Mouse (Mus musculus): ENCODE measurements at regions not wholly inside any gene's neighbourhood (a gene's known extent, or its start where the extent isn't known, plus 50 kb on each side); places are given as distances from the start of the nearest gene placed in this dataset.
A peak's percentile ranks its signal among the peaks of the same experiment; 100 is the strongest.

DNA sequence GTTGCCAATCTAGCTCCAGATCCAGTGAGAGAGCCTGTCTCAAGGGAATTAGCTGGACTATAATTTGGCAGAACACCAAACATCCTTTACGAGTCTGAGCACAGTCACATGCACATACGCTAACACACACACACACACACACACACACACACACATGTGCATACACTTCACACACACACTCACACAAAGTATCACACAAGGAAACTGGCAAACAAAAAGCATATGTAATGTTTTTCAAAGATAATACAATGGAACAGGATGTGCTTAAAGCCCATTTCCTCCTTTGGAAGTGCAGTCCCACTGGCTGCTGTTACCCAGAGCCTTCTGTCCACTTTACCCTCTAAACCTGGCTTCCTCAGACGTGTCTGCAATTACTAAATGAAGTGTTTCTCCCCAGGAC is 226.2 kb upstream of the Cited2 start:
- no peak overlapping the region for H3K4me3 ChIP-seq (replicated peaks)
- no peak overlapping the region for H3K27ac ChIP-seq
- no peak for ATAC-seq (ENCODE audit: insufficient number of reproducible peaks, insufficient read depth, low FRiP score, low TSS enrichment, low read depth)
- 63% methylated on average over 3 of the region's 3 CpGs for WGBS
- H3K9ac ChIP-seq (replicated peaks): no peak overlapping the region
- H3K4me2 ChIP-seq: no peak overlapping the region
- peaks cover 7% of the 10 kb centered on the region for H3K9me3 ChIP-seq
- H3K36me3 ChIP-seq: no peaks in the 10 kb centered on the region
- H3K27me3 ChIP-seq: no peaks in the 10 kb centered on the region
- no peaks in the 10 kb centered on the region for H3K4me1 ChIP-seq (replicated peaks)

- Histone ChIP-seq H3K4me3 (replicated peaks) (no peak overlapping the region), H3K4me2 (no peak overlapping the region), H3K36me3 (no peaks in the 10 kb centered on the region), H3K27me3 (no peaks in the 10 kb centered on the region), H3K9me3 (peaks cover 6% of the 10 kb centered on the region), H3K4me1 (replicated peaks) (peaks cover 6% of the 10 kb centered on the region; the same call in 1 of the 2 replicates), H3K9ac (replicated peaks) (no peak overlapping the region), H3K27ac (no peak overlapping the region)
- 85% methylated on average over 4 of the region's 4 CpGs for WGBS
- ATAC-seq (ENCODE audit: insufficient number of reproducible peaks, insufficient read depth, low FRiP score, low TSS enrichment, low read depth): no peak
Observed at GRCm38 (mm10) chr10:17510626-17511193, 212.3 kb upstream of the Cited2 start.

DNA sequence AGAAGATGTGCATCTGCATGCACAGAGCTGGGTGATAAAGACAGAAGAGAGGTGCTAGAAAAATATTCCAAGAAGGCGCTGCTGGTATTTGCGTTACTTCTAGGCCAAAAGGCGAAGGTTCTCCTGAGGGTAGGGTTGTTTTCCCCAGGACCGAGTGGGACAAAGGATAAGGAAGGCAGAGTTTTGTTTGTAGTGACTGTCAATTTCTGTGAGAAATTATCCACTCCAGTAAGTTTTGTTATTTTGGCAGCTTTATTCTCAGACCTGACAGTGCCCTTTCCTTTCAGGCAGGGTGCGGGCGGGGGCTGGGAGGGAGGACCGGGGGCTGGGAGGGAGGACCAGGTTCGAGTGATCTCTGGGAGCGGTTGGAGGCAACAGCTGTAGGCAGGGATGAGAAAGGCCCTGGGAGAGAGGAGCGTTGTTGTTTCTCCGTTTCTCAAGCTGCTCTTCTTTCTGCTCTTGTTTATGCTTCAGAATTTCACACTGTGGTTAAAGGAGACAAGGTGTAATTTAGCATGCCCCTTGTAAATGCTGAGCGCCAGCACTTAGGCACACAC is 211.2 kb upstream of the Cited2 start:
- no peaks in the 10 kb centered on the region for H3K36me3 ChIP-seq
- no peak for ATAC-seq (ENCODE audit: insufficient number of reproducible peaks, insufficient read depth, low FRiP score, low TSS enrichment, low read depth)
- H3K4me2 ChIP-seq: peak overlapping the region; percentile 32
- H3K9ac ChIP-seq (replicated peaks): no peak overlapping the region
- H3K4me1 ChIP-seq (replicated peaks): peaks cover 6% of the 10 kb centered on the region; the same call in 1 of the 2 replicates
- no peaks in the 10 kb centered on the region for H3K9me3 ChIP-seq
- no peaks in the 10 kb centered on the region for H3K27me3 ChIP-seq
- 30% methylated on average over 12 of the region's 12 CpGs for WGBS
- no peak overlapping the region for H3K4me3 ChIP-seq (replicated peaks)
- H3K27ac ChIP-seq: peak overlapping the region; percentile 41; the same call in 1 of the 2 replicates

- H3K4me1 ChIP-seq (replicated peaks): peaks cover 6% of the 10 kb centered on the region; the same call in 1 of the 2 replicates
- H3K36me3 ChIP-seq: no peaks in the 10 kb centered on the region
- H3K9me3 ChIP-seq: no peaks in the 10 kb centered on the region
- no peak overlapping the region for H3K27ac ChIP-seq
- H3K27me3 ChIP-seq: no peaks in the 10 kb centered on the region
- no peak for ATAC-seq (ENCODE audit: insufficient number of reproducible peaks, insufficient read depth, low FRiP score, low TSS enrichment, low read depth)
- H3K4me2 ChIP-seq: no peak overlapping the region
- no peak overlapping the region for H3K4me3 ChIP-seq (replicated peaks)
- no peak overlapping the region for H3K9ac ChIP-seq (replicated peaks)
- WGBS: 37% methylated on average over 3 of the region's 3 CpGs
Observed at GRCm38 (mm10) chr10:17512487-17512886, 210.5 kb upstream of the Cited2 start.

- Histone ChIP-seq H3K4me2 (no peak overlapping the region), H3K4me3 (replicated peaks) (no peak overlapping the region), H3K9ac (replicated peaks) (no peak overlapping the region), H3K27me3 (no peaks in the 10 kb centered on the region), H3K27ac (no peak overlapping the region), H3K4me1 (replicated peaks) (peaks cover 6% of the 10 kb centered on the region; the same call in 1 of the 2 replicates), H3K9me3 (no peaks in the 10 kb centered on the region), H3K36me3 (no peaks in the 10 kb centered on the region)
- 89% methylated on average over 6 of the region's 6 CpGs for WGBS
- ATAC-seq (ENCODE audit: insufficient number of reproducible peaks, insufficient read depth, low FRiP score, low TSS enrichment, low read depth): no peak
Observed at GRCm38 (mm10) chr10:17513756-17514155, 209.3 kb upstream of the Cited2 start.

DNA sequence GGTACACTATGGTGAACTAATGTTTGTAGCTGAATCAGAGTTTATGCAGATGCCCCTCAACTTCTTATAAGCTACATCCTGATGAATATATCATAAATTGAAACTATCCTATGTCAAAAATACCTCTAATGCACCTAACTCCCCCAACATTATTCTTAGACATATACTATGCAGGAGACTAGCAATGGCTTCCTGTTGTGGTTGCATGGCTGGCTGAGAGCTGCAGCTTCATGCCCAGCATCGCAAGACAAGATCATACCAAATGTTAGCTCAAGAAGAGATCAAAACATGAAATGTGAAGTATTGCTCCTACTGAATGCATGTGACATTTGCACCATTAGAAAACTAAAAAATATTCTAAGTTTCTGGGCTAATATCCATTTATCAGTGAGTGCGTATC is 206.9 kb upstream of the Cited2 start:
- Histone ChIP-seq H3K27me3 (no peaks in the 10 kb centered on the region), H3K4me3 (replicated peaks) (no peak overlapping the region), H3K27ac (no peak overlapping the region), H3K4me1 (replicated peaks) (peaks cover 6% of the 10 kb centered on the region; the same call in 1 of the 2 replicates), H3K9me3 (no peaks in the 10 kb centered on the region), H3K9ac (replicated peaks) (no peak overlapping the region), H3K4me2 (no peak overlapping the region), H3K36me3 (no peaks in the 10 kb centered on the region)
- 89% methylated on average over 2 of the region's 2 CpGs for WGBS
- no peak for ATAC-seq (ENCODE audit: insufficient number of reproducible peaks, insufficient read depth, low FRiP score, low TSS enrichment, low read depth)

DNA sequence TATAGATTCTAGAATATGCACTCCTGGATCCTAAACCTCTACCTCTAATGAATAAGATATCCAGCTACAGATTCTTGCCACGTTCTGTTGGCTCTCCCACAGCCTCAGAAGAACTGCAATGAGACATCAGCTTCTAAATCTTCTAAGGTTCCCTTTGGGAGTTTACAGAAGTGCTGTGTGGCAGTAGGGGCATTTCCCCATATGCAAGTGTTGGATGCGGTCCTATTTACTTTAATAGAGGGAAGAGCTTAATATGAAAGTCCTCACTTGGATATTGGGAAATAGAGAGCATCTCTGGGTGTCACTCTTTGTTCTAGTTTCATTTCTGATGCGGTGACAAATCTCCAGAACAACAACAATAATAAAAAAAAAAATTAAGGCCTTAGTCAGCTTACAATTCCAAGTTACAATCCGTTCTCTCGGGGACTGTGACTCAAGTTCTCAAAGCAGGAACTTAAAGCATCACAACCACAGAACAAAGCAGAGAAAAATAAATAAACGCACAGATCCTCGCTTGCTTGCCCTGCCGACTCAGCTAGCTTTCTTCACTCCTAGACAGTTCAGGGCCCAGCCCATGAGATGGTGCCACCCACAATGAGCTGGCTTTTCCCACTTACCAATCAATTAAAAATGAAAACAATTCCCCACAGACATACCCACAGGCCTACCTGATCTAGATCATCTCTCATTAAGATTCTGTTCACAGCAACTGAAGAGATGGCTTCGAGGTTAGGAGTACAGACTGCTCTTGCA is 204.4 kb upstream of the Cited2 start:
- 69% methylated on average over 9 of the region's 9 CpGs for WGBS
- Histone ChIP-seq H3K9me3 (no peaks in the 10 kb centered on the region), H3K4me2 (no peak overlapping the region), H3K4me1 (replicated peaks) (no peaks in the 10 kb centered on the region), H3K27ac (no peak overlapping the region), H3K27me3 (no peaks in the 10 kb centered on the region), H3K36me3 (no peaks in the 10 kb centered on the region), H3K4me3 (replicated peaks) (no peak overlapping the region), H3K9ac (replicated peaks) (no peak overlapping the region)
- no peak for ATAC-seq (ENCODE audit: insufficient number of reproducible peaks, insufficient read depth, low FRiP score, low TSS enrichment, low read depth)

- Histone ChIP-seq H3K36me3 (no peaks in the 10 kb centered on the region), H3K9ac (replicated peaks) (no peak overlapping the region), H3K27me3 (no peaks in the 10 kb centered on the region), H3K4me2 (peak overlapping the region; percentile 27; the same call in 1 of the 2 replicates), H3K27ac (0 out of 2 replicates have a peak overlapping the region, but pooled peaks have one; percentile 35), H3K4me1 (replicated peaks) (no peaks in the 10 kb centered on the region), H3K4me3 (replicated peaks) (no peak overlapping the region), H3K9me3 (no peaks in the 10 kb centered on the region)
- no peak for ATAC-seq (ENCODE audit: insufficient number of reproducible peaks, insufficient read depth, low FRiP score, low TSS enrichment, low read depth)
- WGBS: 3% methylated on average over 5 of the region's 5 CpGs
Observed at GRCm38 (mm10) chr10:17522026-17522541, 200.9 kb upstream of the Cited2 start.

DNA sequence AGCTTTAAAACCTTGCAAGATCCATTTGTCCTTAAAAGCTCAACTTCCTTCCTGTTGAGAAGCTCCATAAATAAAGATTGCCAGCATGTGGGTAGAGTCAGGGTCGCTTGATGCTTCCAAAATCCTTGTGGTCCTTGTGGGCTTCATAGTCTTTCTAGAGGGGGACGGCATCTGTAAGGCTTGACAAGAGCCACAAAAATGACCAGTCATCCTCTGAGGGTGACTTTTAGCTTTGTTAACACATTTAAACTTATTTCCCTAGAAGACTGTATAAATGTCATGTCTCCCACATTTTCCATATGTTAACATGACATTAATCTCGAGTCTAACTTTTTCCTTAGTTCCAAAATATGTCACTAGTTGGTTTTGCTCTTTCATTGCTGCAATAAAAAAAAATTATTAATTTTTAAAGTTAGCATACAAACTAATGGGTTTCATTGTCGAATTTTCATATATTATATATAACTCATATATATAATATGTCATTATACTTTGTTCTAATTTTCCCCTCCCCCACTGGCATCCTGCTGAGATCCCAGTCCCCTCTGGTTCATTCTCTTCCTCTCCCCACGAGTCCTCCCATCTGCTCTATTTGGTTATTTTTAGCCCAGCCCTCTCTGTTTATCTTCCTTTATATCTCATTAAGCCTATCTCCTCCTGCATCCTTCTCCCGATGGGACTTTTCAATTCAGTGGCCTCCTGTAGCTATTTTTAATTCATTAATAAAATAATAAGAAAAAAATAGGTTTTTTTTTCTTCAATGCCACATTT is 199.3 kb upstream of the Cited2 start:
- Histone ChIP-seq H3K4me1 (replicated peaks) (0 out of 2 replicates have a peak, but pooled peaks cover 4% of the 10 kb centered on the region), H3K36me3 (no peaks in the 10 kb centered on the region), H3K4me2 (no peak overlapping the region), H3K4me3 (replicated peaks) (no peak overlapping the region), H3K9me3 (no peaks in the 10 kb centered on the region), H3K27ac (no peak overlapping the region), H3K9ac (replicated peaks) (no peak overlapping the region), H3K27me3 (no peaks in the 10 kb centered on the region)
- WGBS: 81% methylated on average over 6 of the region's 6 CpGs
- ATAC-seq (ENCODE audit: insufficient number of reproducible peaks, insufficient read depth, low FRiP score, low TSS enrichment, low read depth): no peak

GRCm38 (mm10) chr10:17527151-17527737 is 195.8 kb upstream of the Cited2 start:
- H3K9ac ChIP-seq (replicated peaks): no peak overlapping the region
- H3K4me2 ChIP-seq: no peak overlapping the region
- no peak overlapping the region for H3K4me3 ChIP-seq (replicated peaks)
- H3K27ac ChIP-seq: no peak overlapping the region
- H3K36me3 ChIP-seq: no peaks in the 10 kb centered on the region
- H3K27me3 ChIP-seq: no peaks in the 10 kb centered on the region
- 0 out of 2 replicates have a peak, but pooled peaks cover 4% of the 10 kb centered on the region for H3K4me1 ChIP-seq (replicated peaks)
- no peaks in the 10 kb centered on the region for H3K9me3 ChIP-seq
- WGBS: 70% methylated on average over 4 of the region's 4 CpGs
- ATAC-seq (ENCODE audit: insufficient number of reproducible peaks, insufficient read depth, low FRiP score, low TSS enrichment, low read depth): no peak

Data from limb, embryonic 12.5 days (tissue).